Mouse (Mus musculus): ENCODE data around the gene Asic2.

The Asic2 gene

GRCm38 (mm10) chr11:81065386-81065785, 902.9 kb downstream of the Asic2 start:
- no peak for DNase-seq

DNA sequence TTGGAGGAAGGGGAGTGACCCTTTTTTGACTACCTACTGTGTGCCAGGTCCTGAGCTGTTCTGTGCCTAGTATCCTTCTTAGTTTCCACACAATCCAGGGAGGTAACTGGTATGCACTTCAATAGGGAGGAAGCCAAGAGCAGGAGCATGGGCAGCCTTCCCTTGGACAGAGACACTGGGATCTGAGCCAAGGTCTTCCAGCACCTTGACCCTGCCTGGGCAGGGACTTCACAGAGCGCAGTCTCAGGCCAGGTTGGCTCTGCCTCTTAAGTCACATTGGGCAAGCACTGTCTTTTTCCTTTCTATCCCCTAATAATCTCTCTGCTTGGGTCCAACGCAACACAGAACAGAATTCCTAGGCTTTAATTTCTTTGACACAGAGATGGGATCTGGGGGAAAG, 904.3 kb downstream of the Asic2 start:
- no peak for DNase-seq

DNA sequence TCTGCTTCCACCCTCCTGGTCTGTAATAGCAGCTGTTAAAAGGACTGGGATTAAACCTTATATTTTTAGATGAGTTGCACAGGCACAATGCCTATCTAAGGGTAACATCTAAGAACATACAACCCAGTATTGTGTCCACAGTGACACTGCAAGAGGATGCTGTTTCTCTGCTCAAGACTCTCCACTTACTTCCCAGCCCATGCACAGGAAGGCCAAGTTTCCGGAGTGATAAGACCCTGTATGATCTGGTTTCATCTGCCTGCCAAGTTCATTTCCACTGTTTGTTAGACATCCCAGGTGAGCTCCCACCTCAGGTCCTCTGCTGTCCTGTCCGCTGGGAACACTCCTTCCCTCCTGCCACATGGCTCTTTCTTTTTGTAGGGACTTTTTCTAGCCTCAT, 908.2 kb downstream of the Asic2 start:
- DNase-seq, result no peak

DNA sequence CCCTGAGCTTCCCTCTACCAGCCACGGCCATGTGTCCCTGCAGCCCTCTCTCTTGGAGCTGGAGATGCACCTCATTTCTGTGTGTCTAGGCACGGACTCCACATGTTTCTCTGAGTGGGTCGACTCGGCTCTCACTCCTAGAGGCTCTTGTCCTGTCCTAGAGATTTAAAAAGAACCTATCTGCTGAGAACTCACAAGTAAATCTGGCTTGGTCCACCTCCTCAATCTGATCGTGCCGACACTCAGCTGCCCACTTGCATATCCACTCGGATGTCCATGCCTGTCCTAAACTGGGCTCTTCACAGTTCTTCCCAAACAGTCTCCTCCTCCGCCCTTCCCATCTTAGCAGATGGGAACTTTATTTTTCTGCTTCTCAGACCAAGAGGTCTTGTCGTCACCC, 908.7 kb downstream of the Asic2 start:
- DNase-seq, result no peak

GRCm38 (mm10) chr11:81057506-81057905, 910.8 kb downstream of the Asic2 start:
- no peak for DNase-seq

DNA sequence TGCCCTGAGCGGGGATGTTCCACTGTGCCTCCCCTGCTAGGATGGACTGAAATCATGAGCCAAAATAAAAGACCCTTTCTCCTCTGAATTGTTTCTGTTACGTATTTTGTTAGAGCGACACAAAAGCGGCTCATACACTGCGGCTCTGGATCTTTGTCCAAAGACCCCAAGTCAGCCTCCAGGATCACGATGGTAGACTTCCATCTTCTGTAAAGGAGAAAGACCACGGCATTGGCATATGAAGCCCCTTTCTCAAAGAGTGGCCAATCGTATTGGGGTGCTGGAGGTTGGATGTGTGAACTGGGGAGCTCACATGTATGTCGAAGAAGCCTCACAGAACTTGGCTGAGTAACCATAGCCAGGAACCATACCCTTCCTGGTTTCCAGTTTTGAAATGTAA, 911.5 kb downstream of the Asic2 start:
- no peak for DNase-seq

DNA sequence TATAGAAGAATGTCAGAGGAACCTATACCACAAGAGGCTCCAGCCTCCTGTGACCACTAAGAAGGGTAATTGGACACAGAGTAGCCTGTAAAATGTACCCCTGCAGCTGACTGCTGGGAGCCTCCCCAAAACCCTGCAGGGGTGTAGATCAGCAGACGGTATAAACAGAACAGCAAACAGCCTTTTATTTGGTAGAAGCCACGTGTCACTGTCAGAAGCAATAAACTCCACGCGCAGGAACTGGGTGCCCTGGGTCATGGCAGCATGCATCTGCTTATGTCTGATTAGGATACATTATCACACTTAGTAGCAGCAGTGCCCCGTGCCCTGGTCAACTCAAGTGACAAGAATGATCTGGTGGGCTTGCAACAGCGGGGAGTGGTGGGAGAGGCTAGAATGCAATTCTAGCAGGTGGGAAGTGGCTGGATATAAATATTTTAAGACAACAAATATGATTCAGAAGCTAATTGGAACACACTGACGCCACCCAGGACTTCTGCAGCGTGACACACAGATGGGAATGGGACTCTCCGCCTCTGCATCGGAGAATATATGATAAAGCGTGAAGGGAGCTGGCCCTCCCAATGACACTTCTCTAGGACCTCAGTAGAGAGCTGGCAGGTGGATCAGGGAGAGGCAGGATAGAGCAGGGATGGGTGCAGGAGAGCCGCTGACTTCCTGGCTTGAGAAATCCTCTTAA, 912.7 kb downstream of the Asic2 start:
- DNase-seq, result no peak

- no peak for DNase-seq
Observed at GRCm38 (mm10) chr11:81053826-81054225, 914.4 kb downstream of the Asic2 start.

- no peak for DNase-seq
Observed at GRCm38 (mm10) chr11:81041671-81042070, 926.6 kb downstream of the Asic2 start.

GRCm38 (mm10) chr11:81039976-81040375, 928.3 kb downstream of the Asic2 start:
- no peak for DNase-seq

- DNase-seq, result no peak
Observed at GRCm38 (mm10) chr11:81032151-81032550, 936.1 kb downstream of the Asic2 start.

- no peak for DNase-seq
Observed at GRCm38 (mm10) chr11:81014776-81015175, 953.5 kb downstream of the Asic2 start.

GRCm38 (mm10) chr11:81013501-81013900, 954.8 kb downstream of the Asic2 start:
- DNase-seq, result no peak

GRCm38 (mm10) chr11:81010766-81011165, 957.5 kb downstream of the Asic2 start:
- DNase-seq, result no peak

GRCm38 (mm10) chr11:81009366-81009765, 958.9 kb downstream of the Asic2 start:
- no peak for DNase-seq

- no peak for DNase-seq
Observed at GRCm38 (mm10) chr11:81005831-81006230, 962.4 kb downstream of the Asic2 start.

DNA sequence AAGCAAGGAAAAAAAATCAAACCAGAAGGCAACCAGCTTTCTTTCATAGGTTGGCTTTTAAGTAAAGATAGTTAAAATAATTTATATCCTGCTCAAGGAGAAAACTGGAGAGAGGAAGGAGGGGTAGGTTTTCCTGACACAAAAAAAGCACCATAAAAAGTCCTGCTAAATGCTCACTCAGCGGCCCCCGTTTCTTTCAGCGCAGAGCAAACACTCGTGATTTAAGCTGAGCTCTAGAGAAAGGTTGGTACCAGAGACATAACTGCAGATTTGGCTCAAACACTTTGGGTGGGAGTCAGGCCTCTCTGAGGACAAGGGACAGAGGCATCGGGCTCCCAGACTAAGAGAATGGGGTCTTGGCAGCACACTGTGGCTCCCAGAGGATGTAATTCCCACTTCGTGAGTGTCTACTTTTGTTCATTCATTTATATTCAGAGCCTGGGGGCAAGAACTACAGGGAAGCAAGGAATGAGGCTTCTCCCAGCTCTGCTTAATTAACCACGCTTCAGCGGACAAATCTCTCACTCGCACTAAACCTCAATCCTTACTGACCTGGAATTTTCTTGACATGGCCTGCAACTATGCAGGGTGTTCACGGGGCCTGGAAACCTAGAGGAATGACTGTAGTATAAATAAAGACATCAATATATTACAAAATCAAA, 965.4 kb downstream of the Asic2 start:
- no peak for DNase-seq

- no peak for DNase-seq
Observed at GRCm38 (mm10) chr11:80995621-80996020, 972.6 kb downstream of the Asic2 start.

- no peak for DNase-seq
Observed at GRCm38 (mm10) chr11:80983530-80983929, 984.7 kb downstream of the Asic2 start.

GRCm38 (mm10) chr11:80976239-80976855, 991.9 kb downstream of the Asic2 start:
- DNase-seq, result no peak

DNA sequence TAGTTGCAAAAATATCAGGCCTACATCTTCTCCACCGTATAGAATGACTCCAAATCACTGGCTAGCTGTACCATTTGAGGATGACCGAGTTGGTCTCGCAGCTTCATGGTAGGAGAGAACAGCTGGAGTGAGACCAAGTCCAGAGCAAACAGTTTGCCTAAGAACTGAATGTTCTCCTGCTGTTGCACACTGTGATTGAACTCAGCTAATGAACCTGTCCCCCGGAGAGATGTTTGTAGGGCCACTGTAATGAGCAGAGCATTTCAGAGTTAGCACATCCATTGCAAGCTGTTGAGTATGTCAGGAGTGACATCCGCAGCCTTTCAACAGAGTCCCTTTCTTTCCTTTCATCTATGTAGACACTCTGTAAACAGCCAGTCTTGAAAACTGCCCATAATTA, 993.6 kb downstream of the Asic2 start:
- DNase-seq, result no peak

- no peak for DNase-seq
Observed at GRCm38 (mm10) chr11:80973976-80974375, 994.3 kb downstream of the Asic2 start.

- DNase-seq, result no peak
Observed at GRCm38 (mm10) chr11:80973273-80973672, 995.0 kb downstream of the Asic2 start.

DNA sequence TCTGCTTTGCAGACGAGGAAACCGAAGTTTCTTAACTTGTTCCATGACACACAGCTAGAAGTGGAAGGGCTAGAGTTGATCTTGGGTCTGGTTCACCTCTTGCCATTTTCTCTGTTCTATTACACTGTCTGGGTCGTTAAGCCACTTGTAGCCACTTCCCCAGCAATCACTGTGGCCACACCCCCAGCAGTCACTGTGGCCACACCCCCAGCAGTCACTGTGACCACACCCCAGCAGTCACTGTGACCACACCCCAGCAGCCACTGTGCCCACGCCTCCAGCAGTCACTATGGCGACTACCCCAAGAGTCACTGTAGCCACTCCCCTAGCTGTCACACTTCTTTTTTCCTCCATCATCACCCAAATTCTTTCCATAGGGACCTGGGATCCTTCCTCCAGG, 1000.7 kb downstream of the Asic2 start:
- DNase-seq, result peak in 1 of 2 experiments; percentile 3
